Mouse (Mus musculus): ENCODE results near the gene Gpr176.
A peak's percentile ranks its signal among the peaks of the same experiment; 100 is the strongest.

The Gpr176 gene

DNA sequence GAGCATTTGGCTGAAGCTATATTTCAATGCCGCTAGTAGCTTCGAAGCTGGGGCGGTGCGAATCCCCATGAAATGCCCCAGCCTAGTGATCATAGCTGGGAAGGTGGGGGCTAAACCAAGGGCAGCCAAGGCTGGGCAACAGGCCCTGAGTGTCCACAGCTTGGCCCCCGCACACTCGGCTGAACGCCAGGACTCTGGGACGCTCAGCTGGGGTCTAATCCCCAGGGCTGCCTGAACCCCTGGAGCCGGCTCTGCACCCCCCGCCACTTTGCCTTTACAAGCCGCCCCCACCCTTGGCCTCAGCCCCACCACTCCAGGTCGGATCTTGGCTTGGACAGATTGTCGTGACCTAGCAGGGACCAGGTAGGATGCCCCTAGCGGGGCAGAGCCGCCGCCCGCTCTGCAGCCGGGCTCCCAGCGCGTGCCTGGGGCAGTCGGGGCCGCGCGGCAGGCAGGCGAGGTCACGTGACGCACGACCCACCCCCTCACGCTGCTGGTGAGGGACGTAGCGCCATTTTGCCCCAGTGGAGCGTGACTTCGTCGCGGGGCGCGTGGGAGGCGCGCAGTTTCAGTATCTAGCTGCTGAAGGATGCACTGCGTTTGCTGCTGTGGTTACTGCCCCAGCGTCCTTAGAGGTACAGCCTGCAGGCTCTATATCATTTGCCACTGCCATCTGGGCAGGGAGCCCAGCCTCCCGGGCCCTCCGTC lies 507 bp upstream of the Gpr176 start:
- peak; percentile 89 for DNase-seq (ENCODE audit: low spot score in 2 of 2)

- no peak for DNase-seq (ENCODE audit: low spot score in 2 of 2)
These were observed 688 bp downstream of the Gpr176 start for GRCm38 (mm10) chr2:118372561-118372900.

DNA sequence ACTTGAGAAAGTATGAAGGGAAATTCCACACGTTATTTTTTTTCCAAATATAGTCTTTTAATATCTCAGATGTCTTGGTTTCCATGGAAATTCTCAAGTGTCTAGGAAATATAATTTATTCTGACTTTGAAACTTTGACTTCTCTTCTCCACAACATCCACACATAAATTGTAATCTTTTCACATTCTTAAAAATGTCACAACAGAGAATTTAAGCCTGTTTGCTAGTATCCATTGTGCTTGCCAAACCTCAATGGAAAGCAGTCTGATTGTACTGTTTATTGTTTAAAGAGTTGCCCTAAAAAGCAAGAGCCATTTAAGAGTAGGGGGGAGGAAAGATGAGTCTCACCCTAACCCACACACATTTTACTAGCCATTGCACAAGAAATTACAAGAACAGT lies 1.4 kb downstream of the Gpr176 start:
- DNase-seq (ENCODE audit: low spot score in 2 of 2), result no peak

GRCm38 (mm10) chr2:118355138-118355719 lies 18.0 kb downstream of the Gpr176 start:
- no peak for DNase-seq (ENCODE audit: low spot score in 2 of 2)

- no peak for DNase-seq (ENCODE audit: low spot score in 2 of 2)
These were observed 19.3 kb downstream of the Gpr176 start for GRCm38 (mm10) chr2:118353916-118354403.

- no peak for DNase-seq (ENCODE audit: low spot score in 2 of 2)
These were observed 19.7 kb downstream of the Gpr176 start for GRCm38 (mm10) chr2:118353498-118353897.

- DNase-seq (ENCODE audit: low spot score in 2 of 2), result no peak
These were observed 27.7 kb downstream of the Gpr176 start for GRCm38 (mm10) chr2:118345535-118345934.

GRCm38 (mm10) chr2:118343897-118344296 lies 29.3 kb downstream of the Gpr176 start:
- DNase-seq (ENCODE audit: low spot score in 2 of 2), result no peak

DNA sequence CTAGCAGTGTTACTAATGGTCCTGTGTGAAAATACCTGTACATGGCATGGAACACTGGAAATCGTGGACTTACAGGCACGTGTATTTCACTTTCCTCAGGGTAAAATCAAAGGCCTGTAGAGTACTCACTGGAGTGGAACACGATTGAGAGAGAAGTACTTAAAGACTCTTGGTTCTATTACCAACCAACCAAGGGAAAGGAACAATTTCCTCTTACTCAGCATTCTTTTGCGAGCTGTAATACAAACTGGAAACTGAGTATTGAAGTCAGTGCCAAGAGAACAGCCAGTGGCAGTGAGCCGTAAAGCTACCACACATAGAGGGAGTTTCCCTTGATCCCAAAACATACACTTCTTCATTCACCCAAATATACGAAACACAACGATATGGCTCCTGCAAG lies 31.9 kb downstream of the Gpr176 start:
- no peak for DNase-seq (ENCODE audit: low spot score in 2 of 2)

GRCm38 (mm10) chr2:118336084-118336483 lies 37.1 kb downstream of the Gpr176 start:
- no peak for DNase-seq (ENCODE audit: low spot score in 2 of 2)

DNA sequence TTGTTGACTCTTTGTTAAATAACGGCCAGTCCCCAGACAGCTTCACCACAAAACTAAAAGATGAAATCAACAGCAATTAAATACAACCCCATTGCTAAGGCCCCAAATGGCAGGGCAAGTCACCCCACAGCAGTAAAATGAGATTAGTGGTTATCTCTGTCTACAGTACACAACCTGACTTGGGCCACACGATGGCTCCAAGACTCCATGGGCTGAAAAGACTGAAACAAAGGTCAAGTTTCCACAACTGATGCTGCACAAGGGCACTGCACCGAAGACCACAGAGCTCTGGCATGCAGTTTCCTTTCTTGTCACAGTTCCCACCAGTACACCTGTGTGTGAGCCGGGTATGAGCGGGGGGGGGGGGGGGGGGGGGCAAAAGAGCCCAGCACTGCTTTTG lies 50.6 kb downstream of the Gpr176 start:
- no peak for DNase-seq (ENCODE audit: low spot score in 2 of 2)

DNA sequence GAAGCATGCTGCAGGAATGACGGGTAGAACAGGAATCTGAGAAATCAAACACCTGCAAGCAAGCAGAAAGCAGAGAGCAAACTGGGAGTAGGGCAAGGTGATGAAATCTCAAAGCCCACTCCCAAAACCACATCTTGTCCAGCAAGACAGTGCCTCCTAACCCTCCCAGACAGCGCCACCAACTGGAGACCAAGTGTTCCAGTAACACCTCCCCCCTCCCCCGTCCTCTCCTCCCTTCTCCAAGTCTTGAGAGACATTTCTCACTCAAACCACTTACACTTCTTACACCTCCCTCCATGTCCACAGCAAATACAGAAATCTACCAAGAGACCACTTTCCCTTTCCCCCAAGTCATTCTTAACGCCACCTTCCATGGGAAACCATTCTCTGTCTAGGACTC lies 51.4 kb downstream of the Gpr176 start:
- DNase-seq (ENCODE audit: low spot score in 2 of 2), result no peak

DNA sequence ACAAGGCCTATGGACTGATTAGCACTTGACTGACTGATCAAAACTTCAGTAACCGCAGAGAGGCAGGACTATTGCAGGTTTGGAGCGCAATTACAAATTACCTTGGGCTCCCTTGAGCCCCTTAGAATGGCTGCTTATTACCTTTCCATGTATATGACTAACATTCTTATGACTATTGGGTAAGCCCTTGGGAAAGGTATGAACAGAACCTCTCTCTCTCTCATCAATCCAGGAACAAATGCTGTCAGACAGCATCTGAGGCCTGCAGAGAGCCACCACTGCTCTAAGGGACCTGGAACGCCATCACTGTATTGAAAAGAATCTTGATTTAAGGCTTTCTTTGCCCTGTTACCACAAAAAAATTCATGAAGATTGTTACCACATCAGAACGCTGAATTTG lies 52.1 kb downstream of the Gpr176 start:
- no peak for DNase-seq (ENCODE audit: low spot score in 2 of 2)

DNA sequence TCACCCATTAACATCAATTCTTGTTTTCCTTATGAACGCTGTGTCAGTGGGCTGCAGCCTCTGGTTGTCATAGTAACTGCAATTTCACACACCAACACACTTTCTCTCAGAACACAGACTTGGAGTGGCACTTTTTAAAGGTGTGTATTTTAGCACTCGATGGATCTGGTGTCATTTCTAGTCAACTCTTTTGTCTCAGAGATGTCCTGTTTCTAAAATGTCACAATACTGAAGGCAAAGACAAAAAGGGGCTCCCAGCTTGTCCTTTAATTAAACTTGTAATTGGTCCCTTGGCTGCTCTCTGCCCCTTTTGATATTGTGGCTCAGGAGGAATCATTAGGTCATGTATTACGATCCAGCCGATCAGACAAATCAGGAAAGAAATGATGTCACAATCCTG lies 52.7 kb downstream of the Gpr176 start:
- peak in 1 of 2 experiments; percentile 23 for DNase-seq (ENCODE audit: low spot score in 2 of 2)

DNA sequence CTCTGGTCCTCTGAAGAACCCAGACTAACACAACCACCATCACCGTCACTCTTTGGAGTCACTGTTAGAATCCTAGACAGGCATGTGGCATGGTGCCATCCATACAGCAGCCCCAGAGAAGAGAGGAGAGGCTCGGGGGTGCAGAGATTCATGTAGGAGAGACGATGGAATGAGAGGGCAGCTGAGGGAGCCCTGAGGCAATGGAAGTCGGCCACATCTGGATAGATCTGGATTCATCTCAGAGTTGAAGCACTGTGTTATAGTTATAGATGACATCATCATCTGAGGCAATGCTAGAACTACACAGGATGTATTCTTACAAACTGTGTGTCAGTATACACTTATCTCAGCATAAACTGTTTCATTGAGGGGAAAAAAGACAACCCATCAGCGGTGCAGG lies 54.0 kb downstream of the Gpr176 start:
- DNase-seq (ENCODE audit: low spot score in 2 of 2), result no peak

- no peak for DNase-seq (ENCODE audit: low spot score in 2 of 2)
These were observed 56.3 kb downstream of the Gpr176 start for GRCm38 (mm10) chr2:118316939-118317338.

- no peak for DNase-seq (ENCODE audit: low spot score in 2 of 2)
These were observed 57.4 kb downstream of the Gpr176 start for GRCm38 (mm10) chr2:118315656-118316402.

- DNase-seq (ENCODE audit: low spot score in 2 of 2), result peak in 1 of 2 experiments; percentile 12
These were observed 65.7 kb downstream of the Gpr176 start for GRCm38 (mm10) chr2:118307561-118307960.

DNA sequence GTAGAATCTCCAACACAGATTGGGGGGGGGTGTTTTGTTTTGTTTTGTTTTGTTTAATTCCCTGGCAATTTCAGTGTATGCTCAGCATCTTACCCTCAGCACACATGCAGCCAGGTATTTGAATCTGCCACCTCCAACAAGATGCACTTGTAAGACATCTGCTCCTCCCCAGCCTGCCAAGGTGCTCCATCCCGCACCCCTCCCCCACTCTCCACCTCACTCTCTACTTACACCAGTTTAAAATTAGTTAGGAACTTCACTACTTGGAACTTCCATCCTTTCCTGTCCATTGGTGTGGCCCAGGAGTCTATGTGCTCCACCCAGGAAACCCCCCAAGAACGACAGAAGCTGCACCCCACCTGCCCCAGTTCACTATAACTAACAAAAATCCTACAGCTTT lies 66.3 kb downstream of the Gpr176 start:
- DNase-seq (ENCODE audit: low spot score in 2 of 2), result no peak

GRCm38 (mm10) chr2:118306522-118306895 lies 66.7 kb downstream of the Gpr176 start:
- no peak for DNase-seq (ENCODE audit: low spot score in 2 of 2)

DNA sequence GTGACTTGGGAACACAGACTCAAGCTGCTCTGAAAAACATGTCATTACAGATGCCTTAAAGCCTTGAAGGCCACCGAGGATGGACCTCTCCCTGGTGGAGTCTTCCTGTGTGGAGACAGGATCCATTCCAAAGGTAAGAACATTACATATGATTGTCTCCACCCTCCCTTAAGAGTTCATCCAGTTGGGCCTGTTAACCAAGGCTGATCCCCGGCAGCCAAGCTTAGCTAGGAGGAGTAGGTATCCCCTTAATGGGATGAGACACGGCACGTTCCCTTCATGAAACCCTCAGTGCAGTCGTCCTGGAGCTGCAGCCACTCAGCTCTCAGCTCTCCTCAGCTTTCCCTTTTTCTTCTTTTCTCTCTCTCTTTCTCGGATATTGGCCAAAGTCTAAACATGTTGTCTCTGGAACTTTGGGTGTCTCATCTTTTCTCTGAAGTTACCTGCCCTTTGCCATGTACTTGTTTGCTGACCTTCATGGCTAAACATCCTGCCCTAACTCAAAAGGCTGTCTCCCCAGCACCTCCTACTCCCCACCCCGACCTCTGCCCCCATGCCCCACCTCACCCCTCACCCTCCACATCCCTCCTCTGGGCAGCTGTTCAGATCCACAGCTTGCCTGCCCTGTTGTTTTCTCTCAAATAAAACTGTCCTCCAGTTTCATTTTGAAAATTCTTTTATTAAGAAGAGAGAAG lies 67.2 kb downstream of the Gpr176 start:
- no peak for DNase-seq (ENCODE audit: low spot score in 2 of 2)

DNA sequence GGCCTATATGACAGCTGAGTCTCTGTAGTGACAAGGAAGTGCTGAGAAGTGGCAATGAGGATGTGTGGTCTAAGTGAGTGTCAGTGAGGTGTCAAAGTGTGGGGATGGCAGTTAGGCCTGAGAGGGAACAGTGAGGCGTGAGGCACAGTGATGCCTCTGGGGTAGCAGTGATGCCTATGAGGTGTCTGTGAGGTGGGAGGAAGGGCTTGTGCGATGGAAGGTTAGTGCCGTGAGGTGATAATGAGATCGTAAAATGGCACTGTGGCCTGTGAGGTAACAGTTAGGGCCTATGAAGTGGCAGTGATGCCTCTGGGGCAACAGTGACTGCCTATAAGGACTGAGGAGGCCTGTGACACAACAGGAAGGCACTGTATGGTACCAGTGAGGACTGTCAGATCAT lies 69.8 kb downstream of the Gpr176 start:
- DNase-seq (ENCODE audit: low spot score in 2 of 2), result no peak
